Mouse (Mus musculus) myocyte (in vitro differentiated cells): ENCODE data around the gene Elob. TPM values are rescaled to one million over a fixed set of nuclear protein-coding genes. Genes with fewer than 3 reads are reported as not detected.

Experiments
- H3K27me3 ChIP-seq: one replicate; pipeline ENCODE4 v1.6.1; 2011; ENCODE audit not compliant: control insufficient read depth, insufficient read depth, insufficient read length
- H3K36me3 ChIP-seq: one replicate; pipeline ENCODE4 v1.6.1; 2011; ENCODE audit not compliant: control insufficient read depth, insufficient read depth
- H3K4me2 ChIP-seq: one replicate; pipeline ENCODE4 v1.6.1; 2011; ENCODE audit warnings: low read depth, control low read depth
- H3K4me3 ChIP-seq: one replicate; pipeline ENCODE4 v1.5.1; 2011; ENCODE audit warnings: mild to moderate bottlenecking, control low read depth, moderate library complexity
- H3K79me2 ChIP-seq: one replicate; pipeline ENCODE4 v1.6.1; 2011; ENCODE audit not compliant: control insufficient read depth, insufficient read depth
- H3ac ChIP-seq: one replicate; pipeline ENCODE4 v1.6.1; 2011; ENCODE audit not compliant: control insufficient read depth, insufficient read length
- CEBPB ChIP-seq: IDR thresholded peaks from 2 replicates; pipeline ENCODE4 v1.6.1; 2011; ENCODE audit warnings: mild to moderate bottlenecking, moderate library complexity; ENCODE audit not compliant: poor library complexity, insufficient read depth, severe bottlenecking
- E2F4 ChIP-seq: IDR thresholded peaks from one replicate; pipeline ENCODE4 v1.6.1; 2011; ENCODE audit warnings: mild to moderate bottlenecking, control low read depth, moderate library complexity; ENCODE audit not compliant: insufficient read depth
- MAX ChIP-seq: IDR thresholded peaks from one replicate; pipeline ENCODE4 v1.6.1; 2011; ENCODE audit warnings: low read depth, mild to moderate bottlenecking, control low read depth
- MYOD1 ChIP-seq, 3 experiments: IDR thresholded peaks; one replicate each; pipeline ENCODE4 v1.6.1; 2011; ENCODE audit warnings: control low read depth in 2 of 3, low read depth in 2 of 3, mild to moderate bottlenecking in 2 of 3, moderate library complexity in 1 of 3; ENCODE audit not compliant: insufficient read length in 2 of 3, control insufficient read depth in 1 of 3
- MYOG ChIP-seq, 3 experiments: IDR thresholded peaks; one replicate each; pipeline ENCODE4 v1.6.1; 2011; ENCODE audit warnings: control low read depth in 2 of 3, low read depth in 2 of 3, mild to moderate bottlenecking in 2 of 3; ENCODE audit not compliant: insufficient read length in 2 of 3, control insufficient read depth in 1 of 3, insufficient read depth in 1 of 3
- POLR2A ChIP-seq: IDR thresholded peaks from one replicate; pipeline ENCODE4 v1.6.1; 2011; ENCODE audit warnings: low read depth, mild to moderate bottlenecking, control low read depth, moderate library complexity; ENCODE audit not compliant: insufficient read length
- POLR2AphosphoS2 ChIP-seq: IDR thresholded peaks from one replicate; pipeline ENCODE4 v1.6.1; 2011; ENCODE audit warnings: low read depth, control low read depth; ENCODE audit not compliant: insufficient read length
- REST ChIP-seq: IDR thresholded peaks from one replicate; pipeline ENCODE4 v1.6.1; 2011; ENCODE audit warnings: mild to moderate bottlenecking, control low read depth, moderate library complexity; ENCODE audit not compliant: insufficient read depth, insufficient read length
- SRF ChIP-seq: IDR thresholded peaks from one replicate; pipeline ENCODE4 v1.6.1; 2011; ENCODE audit warnings: low read depth; ENCODE audit not compliant: control insufficient read depth, insufficient read length
- TCF12 ChIP-seq: IDR thresholded peaks from one replicate; pipeline ENCODE4 v1.6.1; 2011; ENCODE audit warnings: mild to moderate bottlenecking, control low read depth; ENCODE audit not compliant: poor library complexity, insufficient read depth, severe bottlenecking
- TCF3 ChIP-seq: IDR thresholded peaks from one replicate; pipeline ENCODE4 v1.6.1; 2011; ENCODE audit warnings: low read depth, control low read depth; ENCODE audit not compliant: insufficient read length
- USF1 ChIP-seq: IDR thresholded peaks from one replicate; pipeline ENCODE4 v1.6.1; 2011; ENCODE audit warnings: low read depth, mild to moderate bottlenecking, control low read depth, moderate library complexity
- polyA plus RNA-seq: library from polyadenylated mRNA; unstranded; fragments of >200 nt; fragmentation: generic; extraction: Trizol; gene quantifications from one replicate; pipeline ENCODE4 v1.2.1, GENCODE M21; 2012; ENCODE audit warnings: missing spikeins

Elob gene
- polyA plus RNA-seq, 1 experiment: 986 TPM

- no peak overlapping the region for H3K4me3 ChIP-seq
- no peak for TF ChIP-seq MYOG (IDR thresholded peaks at IDR 0.05; ENCODE audit: control insufficient read depth in 1 of 3, insufficient read depth in 1 of 3, insufficient read length in 2 of 3, low read depth in 2 of 3)
- TF ChIP-seq TCF3: no peak
- TF ChIP-seq SRF: no peak
- TF ChIP-seq USF1: no peak
- no peak for TF ChIP-seq E2F4
- no peak for TF ChIP-seq POLR2AphosphoS2
- no peak for TF ChIP-seq CEBPB
- peak; percentile 8 for TF ChIP-seq POLR2A
- H3K36me3 ChIP-seq: peaks cover 43% of the 10 kb centered on the region
- H3K79me2 ChIP-seq: peaks cover 74% of the 10 kb centered on the region
- no peak overlapping the region for H3K4me2 ChIP-seq
- no peaks in the 10 kb centered on the region for H3K27me3 ChIP-seq
- no peak overlapping the region for H3ac ChIP-seq
Measured at GRCm38 (mm10) chr17:23806867-23807266, 22.1 kb downstream of the Elob start.

GRCm38 (mm10) chr17:23804426-23805085 is 24.4 kb downstream of the Elob start:
- Histone ChIP-seq H3K36me3 (peaks cover 20% of the 10 kb centered on the region), H3K27me3 (no peaks in the 10 kb centered on the region), H3K4me2 (peak overlapping the region; percentile 99), H3ac (peak overlapping the region; percentile 88), H3K79me2 (peaks cover 63% of the 10 kb centered on the region), H3K4me3 (peak overlapping the region; percentile 98)
- TF ChIP-seq CEBPB (no peak), MYOG (IDR thresholded peaks at IDR 0.05; ENCODE audit: control insufficient read depth in 1 of 3, insufficient read depth in 1 of 3, insufficient read length in 2 of 3, low read depth in 2 of 3) (no peak), POLR2A (no peak), TCF3 (no peak), REST (no peak), MAX (no peak), SRF (no peak), TCF12 (no peak), MYOD1 (IDR thresholded peaks at IDR 0.05; ENCODE audit: control insufficient read depth in 1 of 3, insufficient read length in 2 of 3, low read depth in 2 of 3) (no peak), POLR2AphosphoS2 (no peak), E2F4 (no peak), USF1 (no peak)

DNA sequence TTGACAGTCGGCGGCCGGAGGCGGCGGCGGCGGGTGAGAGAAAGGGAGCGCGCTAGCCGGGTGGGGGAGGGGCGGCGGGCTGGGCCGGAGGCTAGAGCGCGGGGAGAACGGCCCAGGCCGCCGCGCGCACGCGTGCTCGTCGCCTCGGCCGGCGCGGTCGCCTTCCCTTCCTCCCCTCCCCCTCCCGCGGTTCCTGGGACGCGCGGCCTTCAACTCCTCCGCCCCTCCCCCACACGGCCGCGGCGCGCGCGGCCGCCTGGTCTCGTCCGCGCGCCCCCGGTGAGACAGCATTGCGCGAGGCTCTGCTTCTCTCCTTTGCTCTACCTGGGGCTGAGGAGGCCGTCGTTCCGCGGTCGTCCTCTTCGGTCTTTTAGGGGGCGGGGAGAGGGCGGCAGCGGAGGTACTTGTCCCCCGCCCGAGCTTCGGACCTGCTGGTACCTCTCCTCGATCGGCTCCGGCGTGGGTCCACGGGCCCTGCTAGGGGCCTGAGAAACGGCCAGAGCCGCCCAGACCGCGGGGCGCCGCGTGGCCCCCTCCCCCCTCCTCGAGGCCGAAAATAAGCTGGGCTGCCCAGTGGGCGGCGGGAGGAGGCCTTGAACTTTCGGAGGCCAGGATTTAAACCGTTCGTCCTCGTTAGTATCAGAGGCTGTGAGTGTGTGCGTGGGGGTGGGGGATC is 25.4 kb downstream of the Elob start:
- H3K4me2 ChIP-seq: peak overlapping the region; percentile 99
- TF ChIP-seq MAX: no peak
- TF ChIP-seq TCF3: no peak
- TF ChIP-seq POLR2AphosphoS2: peak; percentile 7
- H3ac ChIP-seq: peak overlapping the region; percentile 88
- peaks cover 52% of the 10 kb centered on the region for H3K79me2 ChIP-seq
- peaks cover 10% of the 10 kb centered on the region for H3K36me3 ChIP-seq
- no peaks in the 10 kb centered on the region for H3K27me3 ChIP-seq
- H3K4me3 ChIP-seq: peak overlapping the region; percentile 98

DNA sequence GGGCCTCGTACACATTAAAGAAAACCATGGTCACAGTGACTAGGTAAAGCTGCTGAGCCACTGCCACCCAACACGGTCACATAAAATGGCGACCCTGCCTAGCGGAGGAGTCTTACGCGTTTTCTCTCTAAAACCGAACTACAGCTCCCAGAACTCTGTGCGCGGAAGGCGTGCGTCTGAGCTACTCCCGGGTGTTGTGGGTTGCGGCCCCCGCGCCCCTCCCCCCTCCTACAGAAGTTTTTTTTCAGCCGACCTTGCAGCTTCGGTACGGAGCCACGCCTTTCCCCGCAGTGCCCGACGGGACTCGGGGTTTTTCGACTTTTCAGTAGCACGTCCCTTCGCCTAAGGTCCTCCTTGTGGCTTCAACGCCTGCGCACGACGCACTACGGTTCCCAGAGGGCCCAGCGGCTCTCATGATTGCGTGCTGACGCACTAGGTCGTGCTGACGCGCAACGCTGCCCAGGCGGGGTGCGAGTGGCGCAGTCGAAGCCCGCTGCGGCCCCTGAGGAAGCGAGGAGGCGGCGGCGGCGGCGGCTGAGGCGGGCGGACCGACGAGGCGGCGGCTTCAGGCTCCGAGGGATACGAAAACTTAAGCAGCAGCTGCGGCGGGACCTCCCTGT is 26.1 kb downstream of the Elob start:
- Histone ChIP-seq H3K79me2 (peaks cover 46% of the 10 kb centered on the region), H3K27me3 (no peaks in the 10 kb centered on the region), H3K36me3 (peaks cover 3% of the 10 kb centered on the region), H3K4me2 (peak overlapping the region; percentile 87), H3ac (peak overlapping the region; percentile 88), H3K4me3 (peak overlapping the region; percentile 98)
- no peak for TF ChIP-seq TCF12
- peak in 1 of 3 experiments; percentile 6 for TF ChIP-seq MYOD1 (IDR thresholded peaks at IDR 0.05; ENCODE audit: control insufficient read depth in 1 of 3, insufficient read length in 2 of 3, low read depth in 2 of 3)
- no peak for TF ChIP-seq MAX
- TF ChIP-seq TCF3: no peak
- no peak for TF ChIP-seq CEBPB
- no peak for TF ChIP-seq MYOG (IDR thresholded peaks at IDR 0.05; ENCODE audit: control insufficient read depth in 1 of 3, insufficient read depth in 1 of 3, insufficient read length in 2 of 3, low read depth in 2 of 3)
- TF ChIP-seq SRF: no peak
- TF ChIP-seq REST: peak; percentile 16
- no peak for TF ChIP-seq USF1
- no peak for TF ChIP-seq E2F4
- peak; percentile 88 for TF ChIP-seq POLR2A
- TF ChIP-seq POLR2AphosphoS2: peak; percentile 81

DNA sequence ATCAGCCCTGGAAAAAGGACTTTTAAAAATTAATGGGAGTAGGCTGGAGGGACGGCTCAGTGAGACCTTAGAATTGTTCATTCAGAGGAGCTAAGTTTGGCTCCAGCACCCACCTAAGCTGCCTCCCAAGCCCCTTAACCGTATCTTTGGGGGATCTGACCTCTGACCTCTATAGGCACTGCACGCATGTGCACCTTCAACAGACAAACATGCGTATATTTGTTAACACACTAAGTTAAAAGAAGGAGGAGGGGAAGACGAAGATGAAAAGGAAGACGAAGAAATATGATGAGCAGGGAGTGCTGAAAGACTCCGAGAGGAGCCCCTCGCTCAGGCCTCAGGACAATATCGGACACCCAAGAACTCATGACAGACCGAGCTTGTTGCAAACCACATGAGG is 27.3 kb downstream of the Elob start:
- peaks cover 33% of the 10 kb centered on the region for H3K79me2 ChIP-seq
- no peak overlapping the region for H3K4me2 ChIP-seq
- no peaks in the 10 kb centered on the region for H3K27me3 ChIP-seq
- peak overlapping the region; percentile 98 for H3K4me3 ChIP-seq
- no peaks in the 10 kb centered on the region for H3K36me3 ChIP-seq
- no peak overlapping the region for H3ac ChIP-seq
- TF ChIP-seq POLR2A: no peak
